Mouse (Mus musculus): ENCODE results near the gene Cdh6.

The Cdh6 gene

DNA sequence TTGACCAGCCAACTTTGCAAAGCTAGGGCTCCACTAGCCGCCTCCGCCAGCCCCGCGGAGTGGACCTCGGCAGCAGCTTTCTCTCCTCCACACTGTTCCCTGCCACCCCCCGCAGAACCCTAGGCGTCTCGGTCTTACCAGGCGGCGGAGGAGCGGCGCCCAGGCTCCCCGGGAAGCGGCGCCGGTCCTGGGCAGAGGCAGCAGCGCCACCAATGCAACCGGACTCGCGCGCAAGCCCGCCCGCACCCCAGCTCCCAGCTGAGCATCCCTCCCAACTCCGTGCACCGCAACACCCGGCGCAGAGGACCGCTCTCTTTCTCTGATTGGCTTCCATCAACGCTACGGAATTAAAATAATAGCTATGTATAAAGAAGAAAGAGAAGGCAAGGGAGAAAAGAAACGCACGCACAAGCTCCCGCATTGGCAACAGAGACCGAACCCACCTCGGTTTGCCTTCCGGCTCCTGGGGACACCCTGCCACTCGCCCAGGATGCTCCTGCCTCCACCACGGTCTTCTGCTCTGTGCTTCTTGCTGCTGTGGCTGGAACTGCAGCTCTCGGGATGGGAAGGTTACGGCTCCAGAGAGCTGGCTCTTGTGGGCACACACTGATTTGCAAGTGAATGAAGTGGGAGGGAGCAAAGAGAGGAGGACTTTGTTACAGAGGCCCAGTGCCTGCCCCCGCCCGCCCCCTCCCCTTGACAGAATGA, at the start of gene Cdh6:
Cdh6 (minus strand) TSS at position 605 of the 708 bp plus-strand sequence.
- DNase-seq (ENCODE audit: low read depth, low spot score), result peak; percentile 93

DNA sequence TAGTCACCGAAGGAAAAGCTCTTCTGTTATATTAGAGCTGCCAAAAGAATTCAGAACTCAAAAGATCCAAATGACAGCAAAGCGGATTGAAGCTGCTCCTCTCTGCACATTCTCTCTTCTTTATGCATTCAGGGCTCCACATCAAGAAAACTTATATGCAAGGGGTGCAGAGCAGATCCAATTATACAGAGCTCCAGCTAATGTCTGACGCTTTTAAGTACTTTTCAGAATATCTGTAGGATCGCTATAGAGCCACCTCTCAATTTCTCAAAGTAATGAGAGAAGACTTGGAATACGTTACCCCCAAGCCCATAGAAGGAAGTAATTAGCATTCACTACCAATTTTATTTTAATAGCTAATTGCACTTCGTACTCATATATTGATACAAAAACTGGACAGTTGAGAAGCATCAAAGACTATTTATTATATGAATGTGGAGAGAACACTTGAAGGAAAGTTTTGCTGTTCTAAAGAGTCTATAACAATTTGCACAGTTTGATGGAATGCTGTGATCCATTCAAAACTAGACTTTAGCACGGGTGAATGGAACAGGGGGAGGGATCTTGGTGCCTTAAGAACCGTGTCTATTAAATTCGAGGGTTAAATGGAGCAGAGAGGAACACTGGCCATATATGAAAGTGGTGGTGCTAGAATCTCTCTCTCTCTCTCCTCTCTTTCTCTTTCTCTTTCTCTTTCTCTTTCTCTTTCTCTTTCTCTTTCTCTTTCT, 46.4 kb upstream of the Cdh6 start:
- DNase-seq (ENCODE audit: low read depth, low spot score), result no peak

DNA sequence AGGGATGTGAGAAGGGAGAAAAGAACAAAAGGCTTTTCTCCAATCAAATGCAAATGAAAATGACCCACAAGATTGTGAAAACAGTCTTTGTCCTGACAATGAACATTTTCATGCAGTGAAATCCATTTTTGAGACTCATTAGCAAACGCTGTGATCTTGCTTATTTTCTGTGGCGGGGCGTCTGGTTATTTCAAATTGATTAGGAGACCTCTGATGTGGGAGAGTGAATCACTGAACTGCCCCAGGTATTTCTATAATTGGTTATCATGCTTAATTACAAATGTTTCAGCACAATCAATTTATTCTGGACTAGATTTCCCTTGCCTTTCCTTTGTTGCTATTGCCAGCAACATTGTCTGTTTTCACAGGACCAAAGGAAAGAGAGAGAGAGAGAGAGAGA, 44.3 kb upstream of the Cdh6 start:
- DNase-seq (ENCODE audit: low read depth, low spot score), result no peak

- DNase-seq (ENCODE audit: low read depth, low spot score), result no peak
These were observed 43.7 kb upstream of the Cdh6 start for GRCm38 (mm10) chr15:13217161-13217560.

DNA sequence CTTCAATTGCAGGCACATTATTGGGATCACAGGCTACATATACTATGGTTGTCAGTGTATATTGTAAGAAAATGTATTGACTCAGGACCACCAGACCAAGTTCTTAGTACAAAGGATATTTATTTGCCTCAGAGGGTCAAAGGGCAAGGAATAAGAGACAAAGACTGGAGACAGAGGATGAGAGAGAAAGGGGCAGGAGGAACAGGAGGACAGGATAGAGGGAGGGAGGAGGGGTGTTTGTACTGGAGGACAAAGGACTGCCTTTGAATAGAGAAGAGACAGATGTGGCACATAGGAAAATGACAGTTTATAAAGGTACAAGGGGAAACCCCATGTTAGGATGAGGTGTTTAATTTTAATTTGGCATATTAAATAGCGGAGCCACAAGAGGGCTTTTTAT, 39.5 kb upstream of the Cdh6 start:
- DNase-seq (ENCODE audit: low read depth, low spot score), result no peak

DNA sequence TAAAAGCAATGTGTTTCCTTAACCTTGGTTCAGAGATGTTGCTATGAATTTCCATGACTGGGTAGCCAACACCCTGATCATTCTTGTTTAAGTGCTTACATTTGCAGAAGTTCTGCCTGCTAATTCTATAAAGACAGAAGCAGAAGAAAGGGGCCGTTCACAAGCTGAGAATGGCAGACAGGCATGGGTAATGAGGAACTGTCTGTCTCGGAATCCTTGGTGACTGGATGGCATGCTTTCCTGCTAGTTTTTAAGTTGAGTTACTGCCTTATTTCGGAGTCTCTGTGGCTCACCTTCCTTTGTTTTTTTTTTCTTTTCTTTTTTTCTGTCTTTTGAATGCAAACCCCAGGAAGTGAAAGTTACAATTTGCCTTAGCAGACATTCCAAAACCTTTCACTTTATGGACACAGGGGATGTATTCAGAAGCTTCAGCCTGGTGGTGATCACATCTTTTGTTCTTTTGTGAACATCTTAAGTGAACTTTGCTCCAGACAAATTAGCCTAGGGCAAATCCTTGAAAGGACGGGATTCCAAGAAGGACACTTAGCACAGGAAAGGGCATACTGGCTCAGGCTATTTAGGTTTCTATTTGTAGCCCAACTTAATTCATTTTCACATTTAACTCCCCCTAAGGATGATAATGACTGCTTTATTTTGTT, 38.7 kb upstream of the Cdh6 start:
- DNase-seq (ENCODE audit: low read depth, low spot score), result peak; percentile 88

- peak; percentile 13 for DNase-seq (ENCODE audit: low read depth, low spot score)
These were observed 36.7 kb upstream of the Cdh6 start for GRCm38 (mm10) chr15:13210186-13210585.

- no peak for DNase-seq (ENCODE audit: low read depth, low spot score)
These were observed 35.2 kb upstream of the Cdh6 start for GRCm38 (mm10) chr15:13208716-13209115.

DNA sequence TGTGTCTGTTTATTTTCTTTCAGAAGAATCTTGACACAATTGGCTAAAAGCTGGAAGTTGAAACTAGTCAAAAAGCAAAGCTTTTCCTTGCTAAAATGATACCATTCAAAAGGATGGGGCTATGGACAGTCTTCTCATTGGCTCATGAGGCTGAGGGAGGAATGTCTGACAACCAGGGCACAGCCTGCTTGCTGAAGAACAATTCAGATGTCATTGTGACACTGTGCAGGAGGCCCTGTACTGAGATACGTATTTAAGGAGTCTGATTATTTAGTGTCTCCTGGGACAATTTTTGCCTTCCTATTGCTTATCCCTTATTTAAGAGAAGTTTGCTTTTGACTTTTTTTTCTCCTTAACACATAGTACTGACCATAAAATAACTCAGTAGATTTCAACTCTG, 22.8 kb upstream of the Cdh6 start:
- no peak for DNase-seq (ENCODE audit: low read depth, low spot score)

DNA sequence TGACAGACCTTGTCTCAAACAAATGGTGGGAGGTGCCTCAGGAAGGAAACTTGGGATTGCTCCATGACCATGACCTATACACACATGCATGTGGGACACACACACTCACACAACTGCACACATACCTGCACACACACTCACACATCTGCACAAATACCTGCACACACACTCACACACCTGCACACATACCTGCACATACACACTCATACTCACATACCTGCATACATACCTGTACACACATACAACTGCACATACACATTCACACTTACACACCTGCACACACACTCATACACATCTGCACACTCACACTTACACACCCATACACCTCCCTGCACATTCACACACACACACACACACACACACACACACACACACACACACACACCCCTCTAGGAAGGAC, 20.6 kb upstream of the Cdh6 start:
- DNase-seq (ENCODE audit: low read depth, low spot score), result no peak

GRCm38 (mm10) chr15:13193076-13193475, 19.6 kb upstream of the Cdh6 start:
- DNase-seq (ENCODE audit: low read depth, low spot score), result no peak

DNA sequence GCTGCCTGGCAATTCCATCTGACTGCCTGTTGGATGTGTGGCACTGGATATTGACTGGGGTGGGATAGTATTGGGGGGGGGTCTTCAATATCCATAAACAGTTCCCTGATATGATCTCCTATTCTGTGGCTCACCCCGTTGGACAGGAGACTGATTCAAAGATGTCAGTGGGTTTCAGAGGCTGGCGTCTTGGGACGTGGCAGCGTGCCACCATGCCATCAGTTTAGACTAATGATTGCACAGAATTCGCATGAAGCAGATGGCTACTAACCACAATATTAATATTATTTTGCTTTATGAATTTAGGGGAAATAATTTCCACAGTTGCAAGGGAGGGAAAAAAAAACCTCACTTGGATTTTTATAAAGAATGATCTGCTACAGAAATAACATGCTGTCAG, 10.2 kb upstream of the Cdh6 start:
- no peak for DNase-seq (ENCODE audit: low read depth, low spot score)

- no peak for DNase-seq (ENCODE audit: low read depth, low spot score)
These were observed 8.0 kb upstream of the Cdh6 start for GRCm38 (mm10) chr15:13181430-13181829.

DNA sequence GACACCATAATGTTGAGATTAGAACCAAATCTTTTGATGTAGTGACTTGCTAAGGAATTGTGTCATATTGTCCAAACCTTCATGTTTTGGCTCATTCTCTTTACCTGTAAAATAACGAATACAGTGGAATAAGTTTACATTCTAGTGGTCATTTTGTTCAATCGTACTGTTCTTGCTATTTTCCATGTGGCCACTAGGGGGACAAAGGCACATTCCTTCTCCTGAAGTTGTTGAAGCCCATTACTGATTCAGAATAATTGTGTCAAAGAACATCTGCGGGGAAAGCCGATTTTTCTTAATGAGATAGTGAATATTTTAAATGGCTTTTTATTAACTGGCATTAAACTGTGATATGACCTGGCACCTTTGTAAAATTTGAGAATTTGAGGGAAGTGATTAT, 7.5 kb upstream of the Cdh6 start:
- DNase-seq (ENCODE audit: low read depth, low spot score), result peak; percentile 39

GRCm38 (mm10) chr15:13175978-13176377, 2.5 kb upstream of the Cdh6 start:
- peak; percentile 33 for DNase-seq (ENCODE audit: low read depth, low spot score)

- DNase-seq (ENCODE audit: low read depth, low spot score), result no peak
These were observed 1.1 kb upstream of the Cdh6 start for GRCm38 (mm10) chr15:13174618-13174980.

DNA sequence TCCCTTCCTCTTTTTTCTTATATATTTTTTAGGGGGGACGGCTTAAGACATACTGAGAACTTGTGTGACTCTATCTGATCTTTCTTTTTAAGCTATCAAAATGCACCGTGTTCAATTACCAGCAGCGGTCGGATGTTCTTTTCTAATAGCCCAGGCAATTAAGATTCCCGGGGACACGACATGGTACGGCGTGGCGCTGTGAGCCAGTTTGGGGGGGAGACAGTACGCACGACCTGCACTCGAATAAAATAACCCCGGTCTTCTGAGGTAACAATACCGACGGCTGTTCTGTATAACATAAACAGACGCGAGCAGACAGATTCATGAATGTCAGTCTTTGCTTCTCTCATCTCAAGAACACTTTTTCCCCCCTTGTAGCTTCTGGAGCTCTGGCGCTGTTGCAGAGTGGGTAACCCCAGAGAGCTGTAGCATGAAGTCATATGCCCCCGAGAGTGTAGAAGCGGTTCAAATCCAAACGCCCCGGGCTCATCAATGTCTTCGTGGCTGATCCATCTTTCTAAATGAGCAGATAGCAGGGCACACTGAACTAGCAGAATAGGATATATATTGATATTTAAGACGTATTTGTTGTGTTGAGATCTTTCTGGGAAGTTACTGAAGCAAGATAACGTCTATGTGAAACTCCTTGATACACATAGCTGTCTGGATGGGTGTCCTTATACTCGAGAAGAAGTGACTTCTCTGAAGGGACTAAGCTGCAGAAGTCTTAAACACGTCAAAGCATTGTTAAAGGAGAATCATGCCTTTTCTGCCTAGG, 554 bp upstream of the Cdh6 start:
- no peak for DNase-seq (ENCODE audit: low read depth, low spot score)

- DNase-seq (ENCODE audit: low read depth, low spot score), result peak; percentile 25
These were observed 957 bp downstream of the Cdh6 start for GRCm38 (mm10) chr15:13172365-13173070.

- no peak for DNase-seq (ENCODE audit: low read depth, low spot score)
These were observed 1.8 kb downstream of the Cdh6 start for GRCm38 (mm10) chr15:13171486-13172364.

DNA sequence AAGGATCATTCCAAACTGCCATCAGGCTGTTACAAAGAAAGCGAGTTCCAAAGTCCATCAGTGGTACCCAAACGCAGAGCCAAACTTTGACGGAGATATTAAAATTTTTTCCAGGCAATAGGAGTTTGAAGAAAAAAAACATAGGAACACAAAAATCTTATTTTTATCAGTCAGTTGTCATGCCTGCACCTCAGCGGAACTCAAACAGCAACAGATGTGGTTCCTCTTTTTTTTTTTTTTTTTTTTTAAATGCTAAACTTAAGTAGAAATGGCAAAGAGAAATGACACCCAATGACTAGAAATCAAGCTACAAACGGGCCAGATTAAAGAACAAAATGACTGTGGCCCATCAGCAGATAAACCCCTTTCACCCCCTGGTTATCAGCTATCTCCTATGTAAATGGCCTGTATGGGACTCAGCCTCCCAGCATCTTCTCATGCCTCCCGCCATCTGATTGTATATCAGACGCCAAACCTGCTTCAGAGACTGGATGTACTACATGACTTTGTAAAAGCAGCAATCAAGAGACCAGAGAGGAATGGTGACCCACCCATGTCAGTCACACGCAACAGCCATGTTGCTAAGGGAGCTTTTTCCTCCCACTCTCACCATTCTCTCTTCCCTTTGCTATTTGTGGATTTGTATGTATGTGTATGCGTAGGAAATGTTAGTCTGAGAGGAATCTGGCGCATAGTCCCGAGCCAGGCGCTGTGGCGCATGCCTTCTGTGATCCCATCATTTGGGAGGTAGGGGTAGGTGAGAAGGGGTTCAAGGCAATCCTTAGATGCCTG, 8.2 kb downstream of the Cdh6 start:
- DNase-seq (ENCODE audit: low read depth, low spot score), result no peak
